Mouse (Mus musculus) lung, embryonic 14.5 days (tissue): ENCODE results near the gene Dync2h1. TPM values are rescaled to one million over a fixed set of nuclear protein-coding genes. Genes with fewer than 3 reads are reported as not detected.

Source experiments
- ATAC-seq: fragments of 200-750 bp; cut with Nextera tagmentation; 2 replicates; pipeline ENCODE4 v1.8.0; 2017; ENCODE audit warnings: mild to moderate bottlenecking, moderate TSS enrichment, moderate library complexity; ENCODE audit not compliant: insufficient read depth
- DNase-seq: peaks from one replicate; pipeline ENCODE4 v3.0.0-alpha.2; 2015
- H3K27ac ChIP-seq: fragments of 300-500 bp; sonication (generic); 2 replicates; pipeline ENCODE4 v1.5.1; 2014; ENCODE audit warnings: low read depth, mild to moderate bottlenecking, moderate library complexity
- H3K27me3 ChIP-seq: fragments of 300-500 bp; sonication (generic); 2 replicates; pipeline ENCODE4 v1.6.1; 2014; ENCODE audit warnings: low read length, control low read depth; ENCODE audit not compliant: insufficient read depth
- H3K36me3 ChIP-seq: fragments of 300-500 bp; sonication (generic); 2 replicates; pipeline ENCODE4 v1.6.1; 2014; ENCODE audit warnings: control low read depth; ENCODE audit not compliant: insufficient read depth
- H3K4me1 ChIP-seq: fragments of 300-500 bp; sonication (generic); 2 replicates; pipeline ENCODE4 v1.6.1; 2014; ENCODE audit warnings: antibody characterized with exemption, control low read depth; ENCODE audit not compliant: insufficient read depth
- H3K4me2 ChIP-seq: fragments of 300-500 bp; sonication (generic); 2 replicates; pipeline ENCODE4 v1.6.1; 2014; ENCODE audit warnings: mild to moderate bottlenecking
- H3K4me3 ChIP-seq: fragments of 300-500 bp; sonication (generic); 2 replicates; pipeline ENCODE4 v1.5.1; 2014; ENCODE audit warnings: low read depth, low read length
- H3K9ac ChIP-seq: fragments of 300-500 bp; sonication (generic); 2 replicates; pipeline ENCODE4 v1.6.1; 2014
- H3K9me3 ChIP-seq: fragments of 300-500 bp; sonication (generic); 2 replicates; pipeline ENCODE4 v1.6.1; 2016; ENCODE audit warnings: low read depth, low read length, control low read depth
- CTCF ChIP-seq: IDR thresholded peaks from 2 replicates; pipeline ENCODE4 v1.5.1; 2016; ENCODE audit warnings: antibody characterized with exemption, low read depth
- whole genome bisulfite sequencing: fragments of 180-500 bp; shearing (Covaris S2); extraction: QIAGEN DNeasy Blood & Tissue Kit; methylation state at CpG from one replicate; pipeline ENCODE4 v1.1.7; 2014; 5-methylcytosine and 5-hydroxymethylcytosine counted together
- polyA plus RNA-seq: library from polyadenylated mRNA; unstranded; fragments of >200 nt; fragmentation: Nextera tagmentation; extraction: Ambion mirVana; gene quantifications from 2 replicates; pipeline ENCODE4 v1.2.1, GENCODE M21; 2014

The Dync2h1 gene
- polyA plus RNA-seq, 1 experiment from 2014 or later, result 16.0 TPM

GRCm38 (mm10) chr9:6901620-6902019, 282.6 kb downstream of the Dync2h1 start:
- no peaks in the 10 kb centered on the region for H3K9me3 ChIP-seq
- no peaks in the 10 kb centered on the region for H3K36me3 ChIP-seq
- no peaks in the 10 kb centered on the region for H3K27me3 ChIP-seq
- ATAC-seq (no peak), DNase-seq (no peak)
- TF ChIP-seq CTCF, result no peak
- H3K9ac ChIP-seq, result no peak overlapping the region
- no peaks in the 10 kb centered on the region for H3K4me1 ChIP-seq
- no peak overlapping the region for H3K4me2 ChIP-seq
- 76% methylated on average over 1 of the region's 1 CpGs for WGBS
- no peak overlapping the region for H3K4me3 ChIP-seq
- no peak overlapping the region for H3K27ac ChIP-seq

DNA sequence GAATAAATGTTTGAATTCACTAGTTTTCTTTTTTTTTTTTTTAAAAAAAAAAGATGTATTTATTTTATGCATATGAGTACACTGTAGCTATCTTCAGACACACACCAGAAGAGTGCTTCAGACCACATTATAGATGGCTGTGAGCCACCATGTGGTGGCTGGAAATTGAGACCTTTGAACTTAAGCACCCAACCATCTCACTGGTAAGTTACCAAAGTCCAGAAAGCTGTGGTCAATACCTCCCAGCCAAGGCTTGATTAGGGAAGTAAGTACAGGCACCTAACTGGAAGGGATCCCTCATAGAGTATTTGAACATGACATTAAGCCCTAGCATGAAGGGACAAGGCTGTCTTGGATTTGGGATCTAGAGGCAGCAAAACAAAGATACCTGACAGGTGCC, 292.9 kb downstream of the Dync2h1 start:
- H3K4me2 ChIP-seq, result no peak overlapping the region
- H3K4me3 ChIP-seq, result no peak overlapping the region
- H3K9ac ChIP-seq, result no peak overlapping the region
- no peak overlapping the region for H3K27ac ChIP-seq
- ATAC-seq (no peak), DNase-seq (no peak)
- H3K9me3 ChIP-seq, result no peaks in the 10 kb centered on the region
- no peaks in the 10 kb centered on the region for H3K4me1 ChIP-seq
- H3K27me3 ChIP-seq, result no peaks in the 10 kb centered on the region
- TF ChIP-seq CTCF, result no peak
- no peaks in the 10 kb centered on the region for H3K36me3 ChIP-seq

GRCm38 (mm10) chr9:6881187-6881984, 302.9 kb downstream of the Dync2h1 start:
- Histone ChIP-seq H3K27me3 (no peaks in the 10 kb centered on the region), H3K27ac (no peak overlapping the region), H3K36me3 (no peaks in the 10 kb centered on the region), H3K4me2 (no peak overlapping the region), H3K4me1 (no peaks in the 10 kb centered on the region), H3K9me3 (no peaks in the 10 kb centered on the region), H3K4me3 (no peak overlapping the region), H3K9ac (no peak overlapping the region)
- TF ChIP-seq CTCF, result no peak
- 85% methylated on average over 1 of the region's 1 CpGs for WGBS
- DNase-seq (no peak), ATAC-seq (no peak)

Other genes starting within 250 kb of the Dync2h1 start
- gene Dcun1d5, start 74 bp upstream of the Dync2h1 start, polyA plus RNA-seq, result 135 TPM in 2 replicates
- not detected in 2 replicates for gene Mmp13, start 88.1 kb upstream of the Dync2h1 start, polyA plus RNA-seq
- 0.50 TPM in 1 of 2 replicates, not detected in the other for gene Mmp12, start 159.9 kb upstream of the Dync2h1 start, polyA plus RNA-seq
- not detected in 2 replicates for gene Mmp1b, start 203.6 kb upstream of the Dync2h1 start, polyA plus RNA-seq